Mouse (Mus musculus): ENCODE measurements at regions not wholly inside any gene's neighbourhood (a gene's known extent, or its start where the extent isn't known, plus 50 kb on each side); places are given as distances from the start of the nearest gene placed in this dataset.
A peak's percentile ranks its signal among the peaks of the same experiment; 100 is the strongest.

DNA sequence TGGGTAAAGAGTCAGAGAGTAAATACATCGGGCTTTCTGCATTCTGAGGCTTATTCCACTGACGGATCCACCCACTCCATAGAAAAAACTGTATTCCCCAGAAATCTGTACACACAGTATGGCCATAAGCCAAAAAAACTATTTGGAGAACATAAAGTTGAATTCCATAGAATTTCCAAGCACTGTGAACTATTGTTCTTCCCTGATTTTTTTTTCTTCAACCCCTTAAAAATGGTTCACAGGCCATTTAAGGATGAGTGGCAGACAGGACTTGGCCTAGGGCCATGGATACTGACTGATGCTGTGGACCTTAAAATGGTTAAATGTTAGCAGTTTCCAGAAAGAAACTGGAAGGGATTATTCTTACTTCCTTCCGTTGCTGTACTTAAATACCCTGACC is 247.0 kb downstream of the Sipa1l2 start:
- DNase-seq, result no peak

- DNase-seq, result peak; percentile 99
Observed at GRCm38 (mm10) chr8:125317584-125317991, 252.0 kb downstream of the Sipa1l2 start.

GRCm38 (mm10) chr8:125315736-125316135 is 253.9 kb downstream of the Sipa1l2 start:
- no peak for DNase-seq

- no peak for DNase-seq
Observed at GRCm38 (mm10) chr8:125314996-125315395, 254.6 kb downstream of the Sipa1l2 start.

DNA sequence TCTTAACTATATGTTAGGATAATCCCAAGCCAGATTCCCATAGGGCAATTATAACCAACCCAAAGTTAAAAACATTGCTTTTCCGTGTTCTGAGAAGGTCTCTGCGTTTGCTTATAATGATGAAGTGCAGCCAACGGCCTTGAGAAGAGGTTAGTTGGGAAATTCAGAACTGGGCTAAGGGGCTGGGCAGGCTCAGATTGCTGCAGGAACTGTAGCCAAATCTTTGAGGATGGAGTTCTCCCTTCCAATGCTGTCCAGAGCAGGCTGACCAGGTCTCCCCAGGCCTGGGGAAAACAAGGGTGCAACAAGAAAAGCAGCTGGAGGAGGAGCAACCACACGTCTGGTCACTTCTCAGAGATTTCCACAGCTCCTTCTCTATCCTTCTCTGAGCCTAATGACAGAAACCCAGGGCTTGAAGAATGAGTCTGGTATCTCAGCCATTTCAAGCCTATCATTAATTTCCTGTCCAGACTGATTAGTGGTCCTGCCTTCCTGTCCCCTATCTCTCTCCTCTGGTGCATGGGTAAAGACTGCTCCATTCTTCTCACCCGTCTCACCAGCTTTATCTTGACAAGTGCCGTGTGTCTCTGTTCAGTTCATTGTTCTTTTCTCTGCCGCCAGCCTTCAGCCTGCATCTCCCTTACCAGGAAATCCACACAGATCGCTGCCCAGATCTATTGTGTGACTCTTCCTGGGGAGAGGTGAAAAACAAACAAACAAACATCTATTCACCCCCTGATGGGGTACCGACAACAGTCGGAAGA is 255.2 kb downstream of the Sipa1l2 start:
- no peak for DNase-seq

DNA sequence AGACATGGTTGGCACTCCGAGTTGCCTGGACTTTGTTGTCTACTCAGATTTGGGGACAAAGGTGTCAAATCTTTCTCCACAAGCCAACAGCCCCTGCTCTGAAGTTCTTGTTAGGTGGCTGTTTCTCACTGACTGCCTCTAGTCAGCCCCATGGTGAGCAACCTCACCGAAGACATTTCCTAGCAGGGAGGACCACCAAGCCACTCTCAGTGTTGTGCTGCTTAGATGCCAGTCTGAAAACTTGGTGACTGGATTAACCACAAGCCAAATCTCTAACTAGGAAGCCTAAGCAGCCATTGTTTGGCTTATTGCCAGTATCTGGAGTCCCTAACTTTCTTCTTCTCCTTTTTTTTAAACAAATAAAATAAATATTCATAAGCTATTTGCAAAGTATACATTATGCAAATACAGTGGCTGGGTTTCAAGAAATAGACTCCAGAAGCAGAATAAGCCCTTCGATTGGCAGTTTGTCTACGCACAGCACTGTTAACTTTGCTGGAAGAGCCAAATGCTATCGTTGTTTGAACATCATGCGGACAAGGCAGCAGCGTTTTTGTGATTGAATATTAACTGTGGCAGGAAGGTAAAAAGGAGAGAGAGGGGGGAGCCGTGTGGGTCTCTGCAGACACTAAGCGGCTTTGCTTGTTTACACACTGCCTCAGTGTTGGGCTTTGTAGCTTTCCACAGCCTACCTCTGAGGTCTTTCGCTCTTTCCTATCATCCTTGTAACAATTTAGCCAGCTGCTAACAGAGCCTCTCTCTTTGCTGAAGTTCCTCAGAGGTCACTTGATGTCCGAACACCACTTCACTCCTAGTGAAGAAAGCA is 257.4 kb downstream of the Disc1 start:
- no peak for DNase-seq
